Mouse (Mus musculus) embryonic fibroblast, embryonic 13.5 days (primary cell): ENCODE measurements around the gene Ubtf. TPM values are rescaled to one million over a fixed set of nuclear protein-coding genes. Genes with fewer than 3 reads are reported as not detected.
A peak's percentile ranks its signal among the peaks of the same experiment; 100 is the strongest.
"Not testable (repeated sequence)": the region's sequence is repeated elsewhere in the genome, so short reads cannot be mapped to it uniquely, and the experiment has no call there.

Source experiments
- H3K27ac ChIP-seq: 2 replicates; pipeline ENCODE4 v1.5.1; 2012; ENCODE audit warnings: low read length, control low read depth, inconsistent platforms; ENCODE audit not compliant: insufficient read depth
- H3K4me1 ChIP-seq: 2 replicates; pipeline ENCODE4 v1.6.1; 2011; ENCODE audit warnings: low read length; ENCODE audit not compliant: control insufficient read depth, insufficient read depth
- H3K4me3 ChIP-seq: 2 replicates; pipeline ENCODE4 v1.5.1; 2011; ENCODE audit warnings: mild to moderate bottlenecking, control low read depth, low read length; ENCODE audit not compliant: insufficient read depth
- CTCF ChIP-seq: IDR thresholded peaks from 2 replicates; pipeline ENCODE4 v1.5.1; 2011; ENCODE audit warnings: mild to moderate bottlenecking, control low read depth, low read length, moderate library complexity, borderline replicate concordance; ENCODE audit not compliant: insufficient read depth
- POLR2A ChIP-seq: IDR thresholded peaks from 2 replicates; pipeline ENCODE4 v1.6.1; 2011; ENCODE audit warnings: low read depth, mild to moderate bottlenecking, control low read depth, low read length, moderate library complexity
- polyA plus RNA-seq: library from polyadenylated mRNA; stranded (reverse); fragments of >200 nt; gene quantifications from 2 replicates; pipeline ENCODE4 v1.2.4, GENCODE M21; 2011; ENCODE audit warnings: low read depth; ENCODE audit not compliant: missing spikeins, insufficient read length

Ubtf gene
- 75.5 and 102 TPM in 2 replicates for polyA plus RNA-seq

GRCm38 (mm10) chr11:102319410-102319792 is at the start of gene Ubtf:
Ubtf (minus strand) TSS chr11:102319742.
- peaks cover 8% of the 10 kb centered on the region for H3K4me1 ChIP-seq
- peak; percentile 67; the same call in 1 of the 2 replicates for TF ChIP-seq POLR2A
- TF ChIP-seq CTCF: no peak
- peak within 1 kb of the TSS; percentile 98 for H3K4me3 ChIP-seq
- H3K27ac ChIP-seq: peak within 1 kb of the TSS; percentile 90

DNA sequence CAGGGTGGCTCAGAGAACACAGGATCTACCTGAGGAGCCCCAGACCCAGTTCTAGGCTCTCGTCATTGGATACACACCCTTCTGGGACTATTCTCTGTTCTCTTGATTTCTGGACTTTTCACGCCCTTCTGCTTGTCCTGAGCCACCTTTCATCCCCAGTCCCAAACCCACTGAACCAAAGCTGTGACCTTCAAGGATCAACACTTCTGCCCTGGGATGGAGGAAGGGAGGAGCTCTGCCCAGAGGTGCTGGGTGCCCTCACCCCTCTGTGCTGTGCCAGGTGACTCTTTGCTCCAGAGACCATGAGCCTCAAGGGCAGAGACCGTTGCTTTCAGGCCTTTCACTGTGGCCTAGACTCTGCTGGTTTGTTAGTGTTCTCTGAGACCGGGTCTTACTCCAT is 49.7 kb upstream of the Ubtf start:
- H3K27ac ChIP-seq: no peak overlapping the region

GRCm38 (mm10) chr11:102368347-102368746 is 48.8 kb upstream of the Ubtf start:
- no peak overlapping the region for H3K27ac ChIP-seq
- TF ChIP-seq POLR2A (no peak), CTCF (no peak)
- no peaks in the 10 kb centered on the region for H3K4me1 ChIP-seq

More for the DNA sequence above, 49.7 kb upstream of the Ubtf start:
- no peak for TF ChIP-seq POLR2A
- TF ChIP-seq CTCF: no peak
- H3K4me3 ChIP-seq: no peak overlapping the region
- no peaks in the 10 kb centered on the region for H3K4me1 ChIP-seq

DNA sequence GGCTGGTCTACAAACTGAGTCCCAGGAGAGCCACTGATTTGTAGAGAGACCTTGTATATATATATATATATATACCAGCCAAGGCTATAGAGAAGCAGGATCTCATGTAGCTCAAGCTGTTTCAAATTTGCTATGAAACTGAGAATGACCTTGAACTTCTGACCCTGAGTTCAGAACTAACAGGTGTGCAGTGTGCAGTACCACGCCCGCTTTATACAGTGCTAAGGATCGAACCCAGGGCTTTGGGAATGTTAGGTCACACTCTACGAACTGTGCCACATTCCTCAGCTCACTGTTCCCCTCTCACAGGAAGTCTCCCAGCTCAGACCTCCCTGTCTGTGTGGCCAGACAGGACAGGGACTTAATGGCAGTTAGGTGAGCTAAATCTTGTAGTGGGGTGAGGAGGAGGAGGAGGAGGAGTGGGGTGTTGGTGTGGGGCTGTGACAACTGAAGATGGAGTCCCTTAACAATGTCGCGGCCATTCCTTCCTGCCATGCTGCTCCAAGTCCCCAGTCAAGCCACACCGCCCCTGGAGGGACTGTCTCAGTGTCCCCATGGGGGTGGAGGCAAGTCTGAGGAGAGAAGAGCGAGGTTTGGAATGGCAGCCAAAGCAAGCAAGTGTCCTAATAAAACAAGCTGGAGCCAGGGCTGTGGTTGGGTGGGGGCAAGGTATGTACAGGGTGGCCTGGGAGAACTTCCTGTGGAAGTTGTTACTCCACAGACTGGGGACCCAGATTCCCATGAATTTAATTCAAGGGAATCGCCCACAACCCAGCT is 48.1 kb upstream of the Ubtf start:
- Histone ChIP-seq H3K4me3 (no peak overlapping the region), H3K27ac (no peak overlapping the region), H3K4me1 (no peaks in the 10 kb centered on the region)
- no peak for TF ChIP-seq CTCF
- TF ChIP-seq POLR2A: no peak

More at GRCm38 (mm10) chr11:102368347-102368746, 48.8 kb upstream of the Ubtf start:
- H3K4me3 ChIP-seq: no peak overlapping the region

- not testable (repeated sequence) for H3K4me1 ChIP-seq, H3K4me3 ChIP-seq, H3K27ac ChIP-seq
These were observed 46.6 kb upstream of the Ubtf start, which contains the start of gene Slc4a1 for GRCm38 (mm10) chr11:102366103-102366502. Slc4a1 (minus strand) TSS chr11:102366203.

DNA sequence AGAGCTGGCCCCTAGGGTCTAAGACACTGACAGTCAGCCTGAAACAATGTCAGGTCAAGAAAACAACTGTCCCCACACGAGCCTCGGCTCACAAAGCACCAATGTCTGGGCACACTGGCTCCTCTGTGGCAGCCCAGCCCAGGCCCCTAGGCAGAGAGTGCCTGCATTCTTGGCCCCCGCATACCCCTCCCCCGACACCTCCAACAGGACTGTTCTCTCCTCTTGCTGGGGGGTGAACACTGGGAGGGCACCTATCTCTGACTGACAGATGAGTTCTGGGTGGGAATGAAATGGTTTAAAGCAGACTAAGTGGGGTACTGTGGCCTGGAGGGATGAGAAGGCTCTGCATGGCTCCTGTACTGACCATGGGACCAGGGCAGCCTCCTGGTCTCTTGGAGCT is 46.2 kb upstream of the Ubtf start:
- H3K27ac ChIP-seq: no peak overlapping the region
- H3K4me3 ChIP-seq: no peak overlapping the region
- no peak for TF ChIP-seq CTCF
- no peak for TF ChIP-seq POLR2A
- H3K4me1 ChIP-seq: no peaks in the 10 kb centered on the region

GRCm38 (mm10) chr11:102364570-102365371 is 45.2 kb upstream of the Ubtf start:
- TF ChIP-seq POLR2A (no peak), CTCF (no peak)
- Histone ChIP-seq H3K4me1 (no peaks in the 10 kb centered on the region), H3K4me3 (no peak overlapping the region), H3K27ac (no peak overlapping the region)

DNA sequence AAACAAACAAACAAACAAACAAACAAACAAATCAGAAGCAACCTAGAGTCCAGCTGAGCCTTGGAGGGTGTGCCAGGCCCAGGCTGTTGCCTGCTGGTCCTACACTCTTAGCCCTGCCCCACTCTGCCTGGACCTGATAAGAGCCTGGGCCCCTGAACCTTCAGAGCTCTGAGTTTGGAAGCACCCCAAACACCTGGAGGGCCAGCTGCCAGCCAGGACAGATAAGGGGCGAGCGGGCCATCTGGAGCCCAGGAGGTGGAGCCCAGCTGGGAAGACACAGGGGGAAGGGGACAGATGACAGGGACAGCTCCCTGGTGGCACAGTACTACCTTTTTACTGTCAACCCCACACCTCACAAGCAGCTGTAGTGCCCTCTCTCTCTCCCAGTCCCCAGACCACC is 44.1 kb upstream of the Ubtf start:
- Histone ChIP-seq H3K27ac (no peak overlapping the region), H3K4me1 (no peaks in the 10 kb centered on the region), H3K4me3 (no peak overlapping the region)
- no peak for TF ChIP-seq CTCF
- TF ChIP-seq POLR2A: no peak

DNA sequence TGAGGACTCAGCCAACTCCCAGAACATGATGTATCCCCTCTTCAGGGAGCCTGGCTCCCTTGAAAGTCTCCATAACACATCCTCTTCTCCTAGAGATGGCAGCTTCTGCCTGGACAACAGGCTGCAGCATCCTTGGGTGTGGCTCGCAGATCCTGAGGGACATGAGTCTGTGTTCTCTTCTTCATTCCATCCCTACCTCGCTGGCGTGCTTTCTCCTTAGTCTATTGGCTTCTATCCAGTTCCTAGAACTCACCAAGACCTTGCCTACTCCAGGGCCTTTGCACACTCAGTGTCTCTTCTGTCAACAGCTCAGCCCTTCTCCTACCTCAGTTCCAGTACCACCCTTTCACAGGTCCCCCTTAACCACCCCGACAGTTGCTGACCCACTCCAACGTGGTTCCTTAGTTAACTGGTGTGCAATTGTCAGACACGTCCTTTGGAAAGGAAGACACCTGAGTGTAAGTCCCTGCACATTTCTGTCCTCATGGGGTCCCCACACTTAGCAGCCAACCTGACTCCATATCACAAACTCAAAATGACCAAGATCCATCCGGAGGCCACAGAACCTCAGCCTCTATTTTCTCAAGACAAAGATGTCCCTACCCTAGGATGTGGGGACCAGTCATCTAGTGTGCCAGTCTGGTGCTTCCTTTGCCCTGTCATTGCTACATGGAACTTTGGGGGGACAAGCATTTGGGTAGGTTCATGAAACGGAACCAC is 42.4 kb upstream of the Ubtf start:
- Histone ChIP-seq H3K4me1 (no peaks in the 10 kb centered on the region), H3K27ac (no peak overlapping the region), H3K4me3 (no peak overlapping the region)
- no peak for TF ChIP-seq POLR2A
- no peak for TF ChIP-seq CTCF
